21 mouse cellular contexts compared by ENCODE assay signal in genomic region chr8:94307652-94308051, GRCm38 (mm10). TPM values are rescaled to one million over a fixed set of nuclear protein-coding genes. Genes with fewer than 3 reads are reported as not detected.
DNase-seq lines count a peak whose midpoint lies in the region; ATAC-seq and TF ChIP-seq lines count a peak whose summit lies in the region.
"Had no signal": no experiment of that assay in that cellular context is flagged by ENCODE, and none has a peak within 500 bp of the region (broad histone marks: within the 10 kb centered on the region; RNA-seq: fewer than 3 reads in every experiment).

No protein-coding gene starts in this region.

- WGBS in heart, embryonic 11.5 days (ENCODE audit: insufficient replicate concordance), result 61% methylated on average over 9 of the region's 9 CpGs
- WGBS in heart, embryonic 12.5 days, result 55% methylated on average over 9 of the region's 9 CpGs
- WGBS in intestine, postnatal 0 days, result 50% methylated on average over 9 of the region's 9 CpGs

- no peak overlapping the region for H3K4me3 ChIP-seq in heart, embryonic 11.5 days (ENCODE audit: low read depth, low read length)
- no peak overlapping the region for H3K4me3 ChIP-seq in heart, embryonic 12.5 days
- H3K4me3 ChIP-seq in MEL (ENCODE audit: control insufficient read depth in 1 of 2, insufficient read depth in 1 of 2, low read depth in 2 of 2, low read length in 2 of 2), result peak overlapping the region; percentile 12 to 20; a peak in 3 of 4 replicates
- no peak overlapping the region for H3K4me3 ChIP-seq in intestine, postnatal 0 days (ENCODE audit: low read depth, low read length)
- H3K4me3 ChIP-seq: left cerebral cortex, adult 2 months; limb, embryonic 13.5 days had no signal

- H3K79me2 ChIP-seq in MEL (ENCODE audit: control insufficient read depth, insufficient read depth, low read length, poor library complexity), result no peaks in the 10 kb centered on the region

- TF ChIP-seq CTCF in MEL (IDR thresholded peaks at IDR 0.05 in 2 of 3, conservative IDR thresholded peaks at IDR 0.05 in 1 of 3; ENCODE audit: control insufficient read depth in 1 of 3, insufficient read depth in 1 of 3, low read depth in 2 of 3, low read length in 3 of 3, poor library complexity in 1 of 3, severe bottlenecking in 1 of 3), result no peak
- no peak for TF ChIP-seq CTCF in intestine, postnatal 0 days (IDR thresholded peaks at IDR 0.05; ENCODE audit: low read depth)

- ATAC-seq in heart, embryonic 11.5 days (replicated peaks; ENCODE audit: insufficient number of reproducible peaks, low FRiP score, low TSS enrichment), result no peak
- no peak for ATAC-seq in heart, embryonic 12.5 days (ENCODE audit: insufficient number of reproducible peaks, low FRiP score)
- peak; percentile 59 for ATAC-seq in intestine, postnatal 0 days
- peak; percentile 77 for ATAC-seq in megakaryocyte progenitor cell, adult 5-6 weeks (replicated peaks; ENCODE audit: poor library complexity)
- ATAC-seq: hindbrain, postnatal 0 days; midbrain, embryonic 16.5 days had no signal

- H3K27ac ChIP-seq in heart, embryonic 11.5 days (ENCODE audit: low read depth, low read length), result peak overlapping the region; percentile 29
- H3K27ac ChIP-seq in heart, embryonic 12.5 days (ENCODE audit: poor library complexity, severe bottlenecking), result no peak overlapping the region
- H3K27ac ChIP-seq in MEL (ENCODE audit: control insufficient read depth, low read depth, low read length), result peak overlapping the region; percentile 91
- H3K27ac ChIP-seq in intestine, postnatal 0 days (ENCODE audit: low read depth, low read length), result peak overlapping the region; percentile 86
- H3K27ac ChIP-seq: hindbrain, postnatal 0 days; left cerebral cortex, adult 2 months; limb, embryonic 13.5 days; macrophage had no signal

- TF ChIP-seq POLR2A in MEL (IDR thresholded peaks at IDR 0.05; ENCODE audit: control insufficient read depth in 1 of 2, insufficient read depth in 1 of 2, low read depth in 1 of 2, low read length in 2 of 2, poor library complexity in 1 of 2), result no peak

- peak; percentile 85 for DNase-seq in MEL (ENCODE audit: low read depth, low spot score)
- no peak for DNase-seq in thymus, postnatal 10 days (ENCODE audit: low spot score in 2 of 2)
- DNase-seq in thymus, postnatal 14 days, result no peak
- DNase-seq in gastrocnemius, adult 8-10 months (ENCODE audit: low spot score in 2 of 2), result no peak
- DNase-seq: cerebellum, adult 2 months; gastrocnemius, postnatal 36 days; heart, postnatal 36 days; kidney, adult 9 months; right cerebral cortex, postnatal 14 days; thymus, adult 2 months had no signal

- H3K4me1 ChIP-seq in heart, embryonic 11.5 days (ENCODE audit: control insufficient read depth, insufficient read depth, low read length), result peaks cover 9% of the 10 kb centered on the region
- peaks cover 14% of the 10 kb centered on the region for H3K4me1 ChIP-seq in heart, embryonic 12.5 days (replicated peaks)
- peaks cover 7 to 14% of the 10 kb centered on the region in 2 experiments for H3K4me1 ChIP-seq in MEL (ENCODE audit: control insufficient read depth in 1 of 2, insufficient read depth in 2 of 2, low read length in 2 of 2)
- no peaks in the 10 kb centered on the region for H3K4me1 ChIP-seq in intestine, postnatal 0 days (replicated peaks; ENCODE audit: control insufficient read depth, insufficient read depth, low read length)
- H3K4me1 ChIP-seq: limb, embryonic 13.5 days had no signal

- H3K9ac ChIP-seq in heart, embryonic 11.5 days (ENCODE audit: low read depth, low read length), result no peak overlapping the region
- H3K9ac ChIP-seq in heart, embryonic 12.5 days, result no peak overlapping the region
- H3K9ac ChIP-seq in MEL (ENCODE audit: control insufficient read depth, low read depth, low read length, poor library complexity, severe bottlenecking), result peak overlapping the region; percentile 33
- H3K9ac ChIP-seq in intestine, postnatal 0 days (ENCODE audit: low read depth, low read length), result no peak overlapping the region
- H3K9ac ChIP-seq: limb, embryonic 13.5 days had no signal

- peak; percentile 73 to 85 for TF ChIP-seq EP300 in MEL (IDR thresholded peaks at IDR 0.05; ENCODE audit: low read depth in 1 of 2, low read length in 2 of 2)

- peaks cover 29% of the 10 kb centered on the region for H3K36me3 ChIP-seq in heart, embryonic 11.5 days (ENCODE audit: control insufficient read depth, insufficient read depth, low read length)
- H3K36me3 ChIP-seq in heart, embryonic 12.5 days, result peaks cover 70% of the 10 kb centered on the region
- H3K36me3 ChIP-seq in MEL (ENCODE audit: control insufficient read depth in 1 of 2, insufficient read depth in 2 of 2, low read length in 2 of 2), result peaks cover 3 to 21% of the 10 kb centered on the region in 2 experiments; a peak in 2 of 4 replicates
- peaks cover 47% of the 10 kb centered on the region for H3K36me3 ChIP-seq in intestine, postnatal 0 days (ENCODE audit: control insufficient read depth, insufficient read depth)

- no peak for TF ChIP-seq RAD21 in MEL (IDR thresholded peaks at IDR 0.05; ENCODE audit: low read depth, low read length)

- no peak overlapping the region for H3K4me2 ChIP-seq in heart, embryonic 11.5 days
- no peak overlapping the region for H3K4me2 ChIP-seq in heart, embryonic 12.5 days
- no peak overlapping the region for H3K4me2 ChIP-seq in intestine, postnatal 0 days (replicated peaks; ENCODE audit: low read depth)
- H3K4me2 ChIP-seq: limb, embryonic 13.5 days had no signal

- no peaks in the 10 kb centered on the region for H3K27me3 ChIP-seq in heart, embryonic 11.5 days (ENCODE audit: control insufficient read depth, insufficient read depth, low read length)
- no peaks in the 10 kb centered on the region for H3K27me3 ChIP-seq in heart, embryonic 12.5 days (replicated peaks)
- no peaks in the 10 kb centered on the region for H3K27me3 ChIP-seq in MEL (ENCODE audit: control insufficient read depth in 1 of 2, insufficient read depth in 2 of 2, low read length in 2 of 2)
- H3K27me3 ChIP-seq in intestine, postnatal 0 days (replicated peaks; ENCODE audit: control insufficient read depth, insufficient read depth, low read length), result no peaks in the 10 kb centered on the region
- H3K27me3 ChIP-seq: limb, embryonic 13.5 days had no signal

- no peaks in the 10 kb centered on the region for H3K9me3 ChIP-seq in heart, embryonic 11.5 days (replicated peaks; ENCODE audit: control insufficient read depth, low read length)
- no peaks in the 10 kb centered on the region for H3K9me3 ChIP-seq in heart, embryonic 12.5 days (replicated peaks)
- H3K9me3 ChIP-seq in MEL (replicated peaks; ENCODE audit: insufficient read depth, low read length), result no peaks in the 10 kb centered on the region
- no peaks in the 10 kb centered on the region for H3K9me3 ChIP-seq in intestine, postnatal 0 days (ENCODE audit: control insufficient read depth)
- H3K9me3 ChIP-seq: limb, embryonic 13.5 days had no signal

TF ChIP-seq in MEL, 35 proteins besides CTCF, POLR2A, EP300 and RAD21:
- TF ChIP-seq TCF12 (IDR thresholded peaks at IDR 0.05; ENCODE audit: low read depth, low read length), result peak; percentile 90
- no peak for TF ChIP-seq POLR2AphosphoS5 (IDR thresholded peaks at IDR 0.05; ENCODE audit: borderline replicate concordance, low read depth, low read length)
- peak; percentile 61 for TF ChIP-seq SIN3A (IDR thresholded peaks at IDR 0.05; ENCODE audit: low read length)
- peak; percentile 87 for TF ChIP-seq GATA1 (IDR thresholded peaks at IDR 0.05; ENCODE audit: low read depth, low read length)
- peak; percentile 54; the same call in 1 of the 2 replicates for TF ChIP-seq MXI1 (IDR thresholded peaks at IDR 0.05; ENCODE audit: low read depth, low read length)
- TF ChIP-seq UBTF (IDR thresholded peaks at IDR 0.05; ENCODE audit: borderline replicate concordance, insufficient read depth, low read depth, low read length), result no peak
- TF ChIP-seq TBP (IDR thresholded peaks at IDR 0.05; ENCODE audit: low read depth, low read length), result no peak
- TF ChIP-seq CHD1 (IDR thresholded peaks at IDR 0.05; ENCODE audit: low read depth, low read length), result no peak
- TF ChIP-seq MYB (IDR thresholded peaks at IDR 0.05; ENCODE audit: low read depth, low read length), result 0 out of 2 replicates have a peak, but pooled peaks have one; percentile 17
- TF ChIP-seq ETS1 (IDR thresholded peaks at IDR 0.05; ENCODE audit: low read depth, low read length), result peak; percentile 93
- TF ChIP-seq MYC (IDR thresholded peaks at IDR 0.05; ENCODE audit: low read depth, low read length), result no peak
- TF ChIP-seq GABPA (IDR thresholded peaks at IDR 0.05; ENCODE audit: low read depth, low read length), result no peak
- peak; percentile 36; the same call in 1 of the 2 replicates for TF ChIP-seq RCOR1 (IDR thresholded peaks at IDR 0.05; ENCODE audit: low read depth, low read length)
- peak; percentile 72 for TF ChIP-seq TAL1 (IDR thresholded peaks at IDR 0.05; ENCODE audit: low read length)
- TF ChIP-seq BHLHE40 (IDR thresholded peaks at IDR 0.05; ENCODE audit: borderline replicate concordance, low read depth, low read length), result 0 out of 2 replicates have a peak, but pooled peaks have one; percentile 8
- TF ChIP-seq USF2 (IDR thresholded peaks at IDR 0.05; ENCODE audit: borderline replicate concordance in 1 of 2, insufficient read depth in 1 of 2, low read depth in 1 of 2, low read length in 2 of 2), result no peak
- no peak for TF ChIP-seq USF1 (IDR thresholded peaks at IDR 0.05; ENCODE audit: low read depth, low read length)
- no peak for TF ChIP-seq SMC3 (IDR thresholded peaks at IDR 0.05; ENCODE audit: low read depth, low read length)
- TF ChIP-seq HCFC1 (IDR thresholded peaks at IDR 0.05; ENCODE audit: low read depth, low read length), result no peak
- peak; percentile 89; the same call in 1 of the 2 replicates for TF ChIP-seq MAFK (IDR thresholded peaks at IDR 0.05; ENCODE audit: borderline replicate concordance, low read depth, low read length)

RNA-seq across cellular contexts. Expression of gene Slc12a3, which starts 21.3 kb away (rescaled TPM):
- 0.20 TPM in 1 of 2 replicates, not detected in the other for polyA plus RNA-seq in heart, embryonic 11.5 days (2014; fragmentation: Nextera tagmentation; extraction: Ambion mirVana)
- polyA plus RNA-seq in heart, embryonic 12.5 days (2016; fragmentation: Nextera tagmentation; extraction: Ambion mirVana), result 0.10 TPM in 1 of 2 replicates, not detected in the other
- total RNA-seq in MEL (2012; rRNA removed), result not detected in 2 replicates
- polyA plus RNA-seq in MEL (2012; ENCODE audit: insufficient read depth in 1 of 2, insufficient read length in 2 of 2, low read depth in 1 of 2, low replicate concordance in 2 of 2, missing spikeins in 1 of 2), result not detected
- 0.16 TPM in 1 of 2 replicates, not detected in the other for polyA plus RNA-seq in intestine, postnatal 0 days (2015; fragmentation: Nextera tagmentation; extraction: Ambion mirVana)
- 0.12 and 0.17 TPM in 2 replicates for total RNA-seq in megakaryocyte progenitor cell, adult 5-6 weeks (2015)
- not detected in 2 replicates for total RNA-seq in megakaryocyte progenitor cell, adult 5-6 weeks (2017)
- not detected for total RNA-seq in gastrocnemius, adult 8-10 months (2022)
- total RNA-seq: gastrocnemius, postnatal 36 days had no signal
- polyA plus RNA-seq: forebrain, embryonic 11.5 days; limb, embryonic 13.5 days; macrophage; midbrain, embryonic 16.5 days; neural tube, embryonic 11.5 days had no signal

Comparison
In these comparisons a context has a peak if more than half of its experiments do, and no peak if none do; other contexts are left out.
1. ATAC-seq: peak in intestine, postnatal 0 days (single experiment) and megakaryocyte progenitor cell, adult 5-6 weeks (single experiment); none in heart, embryonic 11.5 days (single experiment) and heart, embryonic 12.5 days (single experiment).
2. H3K4me3 ChIP-seq: peak in MEL (2 of 2); none in heart, embryonic 11.5 days (single experiment), heart, embryonic 12.5 days (single experiment) and intestine, postnatal 0 days (single experiment).